Mouse (Mus musculus): Measurements from ENCODE around the gene Spsb3.

GRCm38 (mm10) chr17:24881738-24882440 is 4.6 kb upstream of the Spsb3 start:
- TF ChIP-seq CTCF (conservative IDR thresholded peaks at IDR 0.05; ENCODE audit: insufficient read depth, insufficient read length, low read depth, low read length) = peak; percentile 70
- TF ChIP-seq POLR2A (IDR thresholded peaks at IDR 0.05; ENCODE audit: low read depth, low read length) = no peak

Data from kidney, adult 2 months (tissue).